Mouse (Mus musculus): ENCODE measurements around the gene Cry2.
"Not testable (repeated sequence)": the region's sequence is repeated elsewhere in the genome, so short reads cannot be mapped to it uniquely, and the experiment has no call there.

Gene Cry2

GRCm38 (mm10) chr2:92433578-92434374 is at the start of gene Cry2:
Cry2 (minus strand) TSS chr2:92434043.
- DNase-seq, result peak; percentile 98 to 99

DNA sequence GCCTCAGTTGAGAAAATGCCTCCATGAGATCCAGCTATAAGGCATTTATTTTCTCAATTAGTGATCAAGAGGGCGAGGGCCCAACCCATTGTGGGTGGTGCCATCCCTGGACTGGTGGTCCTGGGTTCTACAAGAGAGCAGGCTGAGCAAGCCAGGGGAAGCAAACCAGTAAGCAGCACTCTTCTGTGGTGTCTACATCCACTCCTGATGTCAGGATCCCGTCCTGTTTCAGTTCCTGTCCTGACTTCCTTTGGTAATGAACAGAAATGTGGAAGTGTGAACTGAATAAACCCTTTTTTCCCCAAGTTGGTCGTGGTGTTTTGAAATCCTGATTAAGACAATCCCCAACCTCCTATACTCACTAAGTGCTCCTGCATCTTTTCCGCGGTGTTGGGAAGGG is 49.7 kb upstream of the Cry2 start:
- DNase-seq, result no peak

- no peak for DNase-seq
Measured at GRCm38 (mm10) chr2:92482551-92482950, 48.7 kb upstream of the Cry2 start.

- DNase-seq, result no peak
Measured at GRCm38 (mm10) chr2:92478313-92478688, 44.5 kb upstream of the Cry2 start.

DNA sequence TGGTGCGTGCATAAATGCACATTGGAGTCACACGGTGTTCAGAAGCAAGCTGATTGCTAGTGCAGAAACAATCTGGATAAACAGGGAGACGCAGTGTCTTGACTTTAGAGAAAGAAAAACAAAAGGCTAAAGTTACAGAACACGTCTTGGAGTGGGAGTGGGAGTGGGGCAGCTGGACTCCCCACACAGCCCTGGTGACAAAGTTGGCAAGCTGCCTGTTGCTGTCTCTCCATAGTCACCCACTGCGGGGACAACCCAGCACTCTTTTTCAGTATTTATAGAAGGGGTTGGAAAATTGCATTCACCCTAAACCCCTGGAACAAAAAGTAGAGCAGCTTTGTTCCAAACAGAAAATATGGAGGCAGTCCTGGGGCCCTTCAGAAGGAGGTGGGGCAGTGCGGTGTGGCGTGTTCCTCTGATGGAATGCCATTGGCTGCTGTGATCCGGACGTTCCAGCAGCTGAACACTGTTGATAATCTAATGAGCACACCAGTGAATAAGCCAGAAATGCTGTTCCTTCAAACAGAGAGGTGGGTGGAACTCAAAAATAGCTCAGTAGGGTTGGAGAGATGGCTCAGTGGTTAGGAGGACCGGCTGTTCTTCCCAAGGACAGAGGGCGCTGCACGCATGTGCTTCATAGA is 43.9 kb upstream of the Cry2 start:
- no peak for DNase-seq

DNA sequence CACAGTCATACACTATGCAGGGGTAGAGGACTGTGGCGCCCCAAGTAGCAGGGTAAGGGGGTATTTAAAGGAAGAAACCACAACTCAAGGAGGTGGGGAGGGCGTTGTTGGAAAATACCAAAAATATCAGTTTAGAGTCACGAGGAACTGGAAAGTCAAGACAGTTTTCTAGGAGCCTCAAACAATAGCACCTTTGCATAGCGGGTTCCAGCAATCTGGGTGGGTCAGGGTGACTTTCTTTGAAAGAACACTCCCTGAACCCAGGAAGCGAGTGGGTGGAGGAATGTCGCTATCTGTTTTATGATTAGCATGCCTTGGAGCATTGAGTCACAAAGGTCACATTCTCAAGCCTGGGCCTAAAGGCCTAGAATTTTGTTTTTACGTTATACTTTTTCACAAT is 42.7 kb upstream of the Cry2 start:
- not testable (repeated sequence) for DNase-seq

GRCm38 (mm10) chr2:92475711-92476110 is 41.9 kb upstream of the Cry2 start:
- no peak for DNase-seq

DNA sequence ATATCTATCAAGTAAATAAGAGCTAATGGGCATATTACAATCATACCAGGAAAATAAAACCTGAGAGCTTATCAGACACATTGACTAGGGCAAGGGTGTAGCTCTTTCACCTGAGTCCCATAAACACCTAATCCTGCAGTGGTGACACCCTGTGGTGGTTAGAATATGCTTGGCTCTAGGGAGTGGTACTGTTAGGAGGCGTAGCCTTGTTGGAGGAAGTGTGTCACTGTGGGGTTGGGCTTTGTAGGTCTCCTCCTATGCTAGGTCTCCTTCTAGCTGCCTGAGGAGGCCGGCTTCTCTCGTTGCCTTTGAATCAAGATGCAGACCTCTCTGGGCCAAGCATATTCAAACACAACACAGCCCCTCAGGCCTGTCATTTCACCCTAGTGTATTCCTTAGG is 41.1 kb upstream of the Cry2 start:
- no peak for DNase-seq

DNA sequence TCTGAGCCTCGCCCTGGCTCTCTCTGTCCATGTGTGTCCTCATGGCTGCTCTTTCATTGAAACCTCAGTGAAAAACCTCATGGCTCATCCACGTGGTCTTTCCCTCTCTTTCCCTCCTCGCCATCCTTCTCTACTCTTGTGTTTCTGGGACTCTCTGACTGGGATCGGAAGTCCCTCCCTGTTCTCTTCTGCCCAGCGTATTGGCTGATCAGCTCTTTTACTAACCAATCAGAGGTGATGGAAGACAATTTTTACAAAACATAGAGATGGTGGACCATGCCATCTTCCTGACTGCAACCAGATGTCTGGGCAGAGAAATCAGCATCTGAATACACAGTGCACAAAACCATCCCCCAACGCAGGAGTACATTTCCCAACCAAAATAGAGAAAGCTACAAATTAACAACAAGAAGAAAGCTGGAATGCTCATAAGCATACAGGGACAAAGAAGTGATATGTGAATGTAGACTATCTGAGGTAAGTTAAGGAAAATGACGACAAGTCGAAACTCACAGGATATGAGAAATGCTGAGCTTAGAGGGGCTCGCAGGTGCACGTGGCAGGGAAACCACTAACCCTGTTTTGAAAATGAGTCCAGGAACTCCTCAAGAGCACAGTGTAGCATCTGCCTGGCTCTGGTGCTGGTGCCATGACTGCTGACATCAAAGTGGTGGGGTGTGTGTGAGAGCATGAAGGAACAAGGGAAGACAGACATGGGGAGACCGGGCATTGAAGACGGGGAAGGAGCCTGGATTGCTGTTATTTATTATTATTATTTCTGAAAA is 38.2 kb upstream of the Cry2 start:
- no peak for DNase-seq

GRCm38 (mm10) chr2:92464690-92465089 is 30.8 kb upstream of the Cry2 start:
- DNase-seq, result no peak

DNA sequence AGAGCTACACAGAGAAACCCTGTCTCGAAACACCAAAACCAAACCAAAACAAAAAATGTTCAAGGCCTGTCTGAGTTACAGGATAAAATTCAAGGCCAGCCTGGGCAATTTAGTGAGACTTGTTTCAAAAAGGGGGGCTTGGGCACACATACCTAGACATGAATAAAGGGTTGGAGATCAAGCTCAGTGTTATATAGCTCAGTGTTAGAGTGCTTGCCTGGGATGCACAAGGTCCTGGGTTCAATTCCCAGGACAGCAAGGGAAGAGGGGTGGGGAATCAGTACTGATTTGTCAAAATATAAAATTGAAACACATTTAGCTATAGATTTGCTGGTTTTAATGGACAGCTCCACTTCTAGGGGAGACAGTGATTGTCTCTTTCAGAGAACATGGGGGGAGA is 27.4 kb upstream of the Cry2 start:
- no peak for DNase-seq

GRCm38 (mm10) chr2:92459921-92460707 is 26.3 kb upstream of the Cry2 start, which contains the start of gene Slc35c1:
Slc35c1 (minus strand) TSS chr2:92460538.
- peak; percentile 45 to 46 for DNase-seq

GRCm38 (mm10) chr2:92459141-92459920 is 25.5 kb upstream of the Cry2 start:
- DNase-seq, result peak; percentile 80 to 83

DNA sequence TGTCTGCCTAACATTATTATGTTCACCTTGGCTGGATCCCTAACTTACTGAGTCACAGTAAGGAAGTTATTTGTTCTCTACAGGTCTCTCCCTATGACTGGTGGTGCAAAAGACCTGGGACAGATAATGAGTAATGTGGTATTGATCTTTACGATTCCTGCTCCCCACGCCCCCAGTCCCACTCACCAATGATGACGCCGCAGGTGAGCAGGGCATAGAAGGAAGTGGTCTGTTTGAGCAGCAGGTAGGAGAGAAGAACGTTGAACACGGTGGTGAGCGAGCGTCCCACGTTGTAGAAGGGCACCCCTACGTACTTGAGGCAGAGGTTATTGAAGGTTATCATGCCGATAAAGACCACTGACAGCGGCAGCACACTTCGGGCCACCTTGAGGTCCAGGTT is 24.6 kb upstream of the Cry2 start:
- DNase-seq, result no peak

GRCm38 (mm10) chr2:92456970-92457530 is 23.2 kb upstream of the Cry2 start:
- DNase-seq, result peak in 1 of 2 experiments; percentile 23

GRCm38 (mm10) chr2:92455704-92456103 is 21.9 kb upstream of the Cry2 start:
- no peak for DNase-seq

GRCm38 (mm10) chr2:92454166-92454565 is 20.3 kb upstream of the Cry2 start:
- no peak for DNase-seq

- no peak for DNase-seq
Measured at GRCm38 (mm10) chr2:92451126-92451525, 17.3 kb upstream of the Cry2 start.

DNA sequence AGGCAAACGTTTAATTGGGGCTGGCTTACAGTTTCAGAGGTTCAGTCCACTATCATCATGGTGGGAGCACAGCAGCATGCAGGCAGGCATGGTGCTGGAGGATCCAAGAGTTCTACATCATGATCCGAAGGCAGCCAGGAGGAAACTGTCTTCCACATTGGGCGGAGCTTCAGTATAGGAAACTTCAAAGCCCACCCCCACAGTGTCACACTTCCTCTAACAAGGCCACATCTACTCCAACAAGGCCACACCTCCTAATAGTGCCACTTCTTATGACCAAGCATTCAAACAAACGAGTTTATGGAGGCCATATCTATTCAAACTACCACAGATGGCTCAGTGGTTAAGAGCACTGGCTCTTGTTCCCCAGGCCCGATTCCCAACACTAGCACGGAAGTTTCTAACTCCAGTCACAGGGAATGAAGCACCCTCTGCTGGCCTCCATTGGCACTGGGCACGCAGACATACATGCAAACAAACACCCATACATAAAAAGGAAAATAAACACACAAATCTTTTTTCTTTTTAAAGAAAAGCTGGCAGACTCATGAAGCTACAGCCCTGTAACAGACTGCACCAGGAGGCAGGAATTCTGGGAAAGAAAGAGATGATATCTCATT is 13.4 kb upstream of the Cry2 start:
- DNase-seq, result no peak

GRCm38 (mm10) chr2:92446656-92447055 is 12.8 kb upstream of the Cry2 start:
- DNase-seq, result no peak

DNA sequence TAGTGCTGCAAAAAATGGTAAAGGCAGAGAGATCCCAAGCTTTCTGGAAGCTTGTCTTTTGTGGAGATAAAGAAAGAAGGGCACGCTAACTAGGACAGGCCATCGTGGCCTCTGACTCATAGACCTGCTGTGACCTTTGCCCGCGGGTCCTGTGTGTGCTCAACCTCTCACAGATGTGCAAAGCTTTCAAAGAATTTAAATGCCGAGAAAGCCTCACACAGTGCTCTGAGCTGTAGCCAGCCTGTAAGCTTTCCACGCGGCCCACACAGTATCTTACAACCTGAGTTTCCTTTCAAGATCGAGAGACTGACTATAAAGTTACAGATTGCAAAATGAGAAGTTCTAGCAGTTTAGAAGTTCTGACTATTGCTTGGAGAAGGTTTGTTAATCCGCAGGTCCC is 12.0 kb upstream of the Cry2 start:
- DNase-seq, result no peak

Data from cerebellum, postnatal 36 days (tissue).